Mouse (Mus musculus): ENCODE results near the gene Abcc5.

Gene Abcc5

GRCm38 (mm10) chr16:20357837-20358236, 68.4 kb downstream of the Abcc5 start:
- no peak for DNase-seq (ENCODE audit: low spot score)

GRCm38 (mm10) chr16:20354762-20355161, 71.4 kb downstream of the Abcc5 start:
- DNase-seq (ENCODE audit: low spot score) = no peak

- DNase-seq (ENCODE audit: low spot score) = no peak
Observed at GRCm38 (mm10) chr16:20354011-20354410, 72.2 kb downstream of the Abcc5 start.

- no peak for DNase-seq (ENCODE audit: low spot score)
Observed at GRCm38 (mm10) chr16:20345464-20345863, 80.7 kb downstream of the Abcc5 start.

- DNase-seq (ENCODE audit: low spot score) = no peak
Observed at GRCm38 (mm10) chr16:20338616-20339015, 87.6 kb downstream of the Abcc5 start.

- no peak for DNase-seq (ENCODE audit: low spot score)
Observed at GRCm38 (mm10) chr16:20334918-20335317, 91.3 kb downstream of the Abcc5 start.

- DNase-seq (ENCODE audit: low spot score) = no peak
Observed at GRCm38 (mm10) chr16:20328306-20328705, 97.9 kb downstream of the Abcc5 start.

- no peak for DNase-seq (ENCODE audit: low spot score)
Observed at GRCm38 (mm10) chr16:20325286-20325685, 100.9 kb downstream of the Abcc5 start, which contains the start of gene Cyp2ab1. Cyp2ab1 (minus strand) TSS chr16:20325404.

GRCm38 (mm10) chr16:20323907-20324306, 102.3 kb downstream of the Abcc5 start:
- DNase-seq (ENCODE audit: low spot score) = no peak

GRCm38 (mm10) chr16:20322274-20322673, 103.9 kb downstream of the Abcc5 start:
- no peak for DNase-seq (ENCODE audit: low spot score)

- no peak for DNase-seq (ENCODE audit: low spot score)
Observed at GRCm38 (mm10) chr16:20316770-20317169, 109.4 kb downstream of the Abcc5 start.

- no peak for DNase-seq (ENCODE audit: low spot score)
Observed at GRCm38 (mm10) chr16:20315266-20315665, 110.9 kb downstream of the Abcc5 start.

- DNase-seq (ENCODE audit: low spot score) = no peak
Observed at GRCm38 (mm10) chr16:20312272-20312671, 113.9 kb downstream of the Abcc5 start.

- peak; percentile 95 for DNase-seq (ENCODE audit: low spot score)
Observed at GRCm38 (mm10) chr16:20301770-20302649, 124.2 kb downstream of the Abcc5 start, which contains the start of gene Parl. Parl (minus strand) TSS chr16:20302387.

- DNase-seq (ENCODE audit: low spot score) = no peak
Observed at GRCm38 (mm10) chr16:20300076-20300475, 126.1 kb downstream of the Abcc5 start.

Measured in embryo, embryonic 10.5 days (tissue).